Mouse (Mus musculus) frontal cortex, postnatal 14 days (tissue): ENCODE measurements around the gene Ppp1r12c.

Experiments
- DNase-seq, 2 experiments: peaks; one replicate each; pipeline ENCODE4 v3.0.0; 2022; ENCODE audit warnings: low spot score in 2 of 2

The Ppp1r12c gene

DNA sequence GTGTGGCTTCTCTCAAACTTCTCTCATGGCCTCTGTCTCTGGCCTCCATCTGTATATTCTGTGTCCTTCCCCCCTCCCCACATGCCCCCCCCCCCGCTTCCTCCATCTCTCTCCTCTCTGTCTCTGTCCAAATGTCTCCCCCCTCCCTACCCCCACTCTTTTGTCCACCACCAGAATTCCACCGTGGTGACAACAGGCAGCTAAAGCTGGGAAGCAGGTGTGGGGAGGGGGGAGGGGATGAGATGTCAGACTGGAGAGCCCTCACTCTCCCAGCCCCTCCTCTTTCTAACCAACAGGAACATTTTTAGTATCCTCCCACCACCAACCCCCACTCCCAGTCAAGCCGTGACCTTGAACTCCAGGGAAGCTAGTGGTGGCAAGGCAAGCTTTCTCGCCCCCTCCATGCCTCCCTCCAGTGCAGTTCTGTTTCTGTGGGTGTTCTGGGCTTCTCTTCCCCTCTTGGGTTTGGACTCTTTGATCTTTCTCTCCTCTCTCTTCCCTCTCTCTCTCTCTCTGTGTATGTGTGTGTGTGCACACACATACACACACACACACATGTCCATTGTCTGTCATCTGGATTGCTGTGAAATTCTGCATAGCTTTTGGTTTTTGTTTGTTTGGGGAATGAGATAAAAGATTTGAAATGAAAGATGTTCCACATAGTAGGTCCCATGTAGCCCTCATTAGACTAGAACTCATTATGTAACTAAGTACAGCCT is 15.0 kb upstream of the Ppp1r12c start, which contains the start of gene Tnnt1:
TSS of gene Tnnt1 (minus strand) at position 51 of the 719 bp plus-strand sequence.
- DNase-seq = no peak

DNA sequence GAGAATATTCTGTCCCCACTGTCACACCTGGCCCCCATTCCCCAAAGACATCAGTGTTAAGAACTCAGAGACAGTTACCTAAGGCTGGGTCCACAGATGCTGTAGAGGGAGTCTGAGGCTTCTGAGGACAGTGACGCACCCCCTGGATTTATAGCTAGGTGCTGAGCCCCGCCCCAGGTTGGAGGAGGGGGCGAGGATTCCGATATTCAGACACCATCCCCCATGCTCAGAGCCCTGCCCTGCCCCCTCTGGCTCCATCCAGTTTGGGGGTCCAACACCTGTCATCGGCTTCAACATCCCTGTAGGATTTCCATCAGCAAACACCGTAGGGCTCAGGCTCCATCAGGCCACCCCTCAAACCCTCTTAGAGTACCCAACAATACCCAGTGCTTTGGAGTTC is 14.4 kb upstream of the Ppp1r12c start:
- DNase-seq = no peak

DNA sequence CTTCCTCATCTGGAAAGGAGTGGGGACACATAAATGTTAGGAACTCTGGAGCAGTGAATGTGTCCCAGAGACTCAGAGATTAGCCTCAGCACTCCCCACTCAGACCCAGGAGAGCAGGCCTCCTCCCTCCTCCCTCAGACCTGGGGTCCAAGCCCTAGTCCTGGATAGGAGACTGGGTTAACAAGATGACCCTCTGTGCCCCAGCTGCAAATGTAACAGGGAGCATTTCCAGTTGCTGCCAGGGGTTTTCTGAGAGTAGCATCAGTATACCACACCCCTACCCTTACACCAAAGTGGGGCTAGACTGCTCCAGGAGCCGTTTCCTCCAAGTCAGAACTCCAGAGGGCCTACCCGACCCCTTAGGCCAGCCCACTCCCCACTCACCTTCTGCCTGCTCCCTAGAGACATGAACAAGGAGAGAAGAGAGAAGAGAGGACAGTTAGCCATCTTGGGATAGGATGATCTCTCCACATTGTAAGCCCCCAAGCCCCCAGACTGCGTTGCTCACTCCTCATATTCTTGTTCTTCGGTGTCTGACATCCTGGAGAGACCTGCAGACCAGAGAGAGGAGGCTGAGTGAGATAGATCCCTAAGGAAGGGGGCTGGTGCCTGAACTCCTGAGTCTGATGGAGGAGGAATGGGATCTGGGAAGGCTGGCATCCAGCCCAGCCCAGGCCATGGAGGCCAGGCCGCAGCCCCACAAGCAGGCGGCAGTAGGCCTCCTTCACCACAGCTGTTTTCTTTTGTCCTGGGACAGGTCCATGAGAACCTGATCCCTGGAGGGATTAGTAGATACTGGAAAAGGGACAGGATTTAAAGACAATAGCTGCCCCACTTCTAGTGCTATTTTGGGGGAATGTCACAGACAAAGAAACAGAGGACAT is 12.6 kb upstream of the Ppp1r12c start:
- DNase-seq = no peak

DNA sequence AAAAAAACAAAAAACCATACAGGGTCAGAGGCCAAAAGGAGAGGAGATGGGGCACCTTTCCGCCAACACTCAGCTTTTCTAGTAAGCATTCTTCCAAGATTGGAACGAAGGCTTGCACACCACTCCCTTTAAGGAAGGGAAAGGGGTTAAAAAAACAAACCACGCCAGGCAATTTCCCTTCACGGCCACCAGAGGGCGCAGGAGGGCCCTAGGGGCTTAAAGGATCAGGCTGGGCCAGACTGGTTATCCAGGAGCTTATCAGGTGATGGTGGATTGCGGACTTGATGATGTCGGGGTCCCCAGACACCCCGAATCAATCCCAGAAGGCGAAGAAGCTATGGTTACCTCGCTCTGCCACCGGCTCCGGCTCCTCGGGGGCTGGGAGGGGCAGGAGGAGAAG is 11.8 kb upstream of the Ppp1r12c start:
- no peak for DNase-seq

DNA sequence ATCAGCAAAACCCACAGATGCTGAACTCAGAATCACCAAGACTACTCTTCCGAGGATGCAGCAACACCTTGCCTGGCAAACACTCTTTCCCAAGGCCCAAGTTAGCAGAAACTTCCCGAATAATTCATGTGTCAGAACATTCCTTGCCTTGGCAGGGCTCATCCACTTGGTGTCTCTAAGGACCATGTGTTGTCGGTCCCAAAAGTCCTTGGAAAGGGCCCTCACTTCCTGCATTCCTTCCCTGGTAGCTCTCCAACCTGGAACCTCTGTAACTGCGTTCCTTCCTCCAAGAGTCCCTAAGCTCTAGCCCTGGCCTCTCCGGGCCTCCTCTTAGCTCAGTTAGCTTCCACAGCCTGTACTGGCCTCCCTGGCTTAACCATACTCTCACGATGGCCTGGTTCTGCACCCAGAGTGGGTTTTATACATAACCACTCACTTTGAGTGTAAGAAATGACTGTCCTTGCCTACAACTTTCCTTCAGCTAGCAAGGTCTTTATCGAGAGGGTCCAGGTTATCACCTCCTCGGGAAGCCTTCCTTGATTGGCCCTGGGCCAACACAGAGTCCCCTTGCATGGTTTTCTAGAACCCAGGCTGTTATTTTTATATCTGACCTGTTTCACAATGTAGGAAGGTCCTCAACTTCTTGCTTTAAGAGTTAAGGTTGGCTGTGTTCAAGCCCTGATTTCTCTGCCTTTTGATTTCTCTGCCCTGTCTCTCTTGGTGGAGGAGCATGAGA is 10.2 kb upstream of the Ppp1r12c start:
- no peak for DNase-seq

DNA sequence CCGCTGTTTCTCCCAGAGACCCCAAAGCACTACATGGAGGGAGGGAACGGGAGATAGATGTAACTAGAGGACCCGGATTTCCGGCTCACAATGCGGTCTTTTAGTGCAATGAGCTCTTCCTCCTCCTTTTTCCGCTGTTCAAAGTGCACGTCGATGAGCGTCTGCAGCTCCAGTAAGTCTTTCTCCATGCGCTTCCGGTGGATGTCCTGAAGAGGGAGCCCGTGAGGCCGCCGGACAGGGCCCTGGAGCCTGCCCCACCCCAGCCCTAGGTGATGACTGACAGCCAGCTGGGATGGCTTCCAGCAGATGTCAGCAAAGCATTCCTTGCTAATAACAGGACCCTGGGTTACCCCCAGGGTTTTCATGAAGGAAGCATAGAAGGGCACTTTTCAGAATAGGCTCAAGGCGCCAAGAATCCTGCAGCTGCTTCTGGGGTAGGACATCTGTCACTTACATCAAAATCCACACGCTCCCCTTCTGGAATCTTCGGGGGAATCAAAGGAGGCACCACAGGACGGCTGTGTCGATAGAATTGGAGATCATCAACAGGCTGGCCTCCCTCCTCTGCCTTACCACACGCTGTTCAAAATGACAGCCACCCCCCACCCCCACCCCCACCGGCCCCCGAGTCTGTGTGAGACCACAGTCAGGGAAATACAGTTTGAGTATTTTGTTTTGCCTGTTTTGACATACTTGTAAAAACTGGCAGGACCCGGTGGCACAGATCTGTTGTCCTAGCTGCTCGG is 8.6 kb upstream of the Ppp1r12c start:
- no peak for DNase-seq

DNA sequence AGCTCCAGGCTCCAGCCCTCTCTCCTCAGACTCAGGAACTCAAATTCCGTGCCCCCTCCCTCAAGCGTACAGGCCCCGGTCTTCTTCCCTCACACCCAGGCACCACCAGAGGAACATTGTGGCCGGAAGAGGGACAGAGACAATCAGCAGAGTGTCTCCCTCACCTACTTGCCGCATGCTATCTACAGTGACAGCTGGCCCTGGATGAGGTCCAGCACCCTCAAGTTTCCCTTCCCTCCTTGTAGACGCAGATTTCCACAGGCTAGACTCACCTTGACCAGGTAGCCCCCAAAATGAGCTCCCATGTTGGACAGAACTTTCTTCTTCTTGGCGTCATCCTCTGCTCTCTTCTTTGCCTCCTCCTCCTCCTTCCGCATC is 7.2 kb upstream of the Ppp1r12c start:
- DNase-seq = no peak

DNA sequence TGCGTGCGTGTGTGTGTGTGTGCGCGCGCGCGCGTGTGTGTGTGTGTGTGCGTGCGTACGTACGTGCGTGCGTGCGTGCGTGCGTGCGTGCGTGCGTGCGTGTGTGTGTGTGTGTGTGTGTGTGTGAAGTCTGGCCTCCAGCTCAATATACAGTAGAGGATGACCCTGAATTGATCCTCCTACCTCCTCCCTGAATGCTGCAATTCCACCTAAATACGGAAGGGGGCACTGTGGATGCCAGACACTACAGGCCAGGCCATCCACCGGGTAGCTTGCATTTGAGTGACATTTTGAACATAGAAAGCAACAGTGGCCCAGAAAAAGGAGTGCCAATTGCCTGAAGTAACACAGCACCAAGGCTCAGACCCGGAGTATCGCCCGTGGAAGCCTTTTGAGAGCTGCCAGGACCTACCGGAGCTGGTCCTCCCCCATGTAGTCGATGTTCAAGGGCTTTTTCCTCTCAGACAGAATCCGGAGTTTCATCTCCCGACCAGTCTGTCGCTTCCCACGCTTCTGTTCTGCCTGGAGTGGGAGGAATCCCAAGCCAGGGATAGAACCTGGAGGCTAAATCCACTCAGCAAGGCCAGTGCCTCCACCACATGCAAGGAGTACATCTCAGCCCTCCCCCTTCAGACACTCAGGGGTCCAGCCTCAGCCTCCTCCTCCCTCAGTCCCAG is 6.7 kb upstream of the Ppp1r12c start:
- no peak for DNase-seq

DNA sequence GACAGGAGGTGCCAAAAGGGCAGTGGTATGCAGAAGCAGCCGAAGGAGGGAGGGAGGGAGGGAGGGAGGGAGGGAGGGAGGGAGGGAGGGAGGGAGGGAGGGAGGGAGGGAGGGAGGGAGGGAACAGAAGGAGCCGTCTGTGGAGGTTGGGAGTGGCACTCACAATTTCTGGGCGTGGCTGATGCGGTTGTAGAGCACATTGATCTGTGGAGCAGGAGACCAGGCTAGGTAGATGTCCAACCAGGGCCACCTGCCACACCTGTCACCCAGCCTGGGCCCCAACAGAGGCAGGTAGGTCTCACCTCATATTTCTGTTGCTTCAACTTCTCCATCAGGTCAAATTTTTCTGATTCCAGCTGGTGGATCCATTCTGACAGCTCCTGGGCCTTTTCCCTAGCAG is 5.7 kb upstream of the Ppp1r12c start:
- DNase-seq = no peak

DNA sequence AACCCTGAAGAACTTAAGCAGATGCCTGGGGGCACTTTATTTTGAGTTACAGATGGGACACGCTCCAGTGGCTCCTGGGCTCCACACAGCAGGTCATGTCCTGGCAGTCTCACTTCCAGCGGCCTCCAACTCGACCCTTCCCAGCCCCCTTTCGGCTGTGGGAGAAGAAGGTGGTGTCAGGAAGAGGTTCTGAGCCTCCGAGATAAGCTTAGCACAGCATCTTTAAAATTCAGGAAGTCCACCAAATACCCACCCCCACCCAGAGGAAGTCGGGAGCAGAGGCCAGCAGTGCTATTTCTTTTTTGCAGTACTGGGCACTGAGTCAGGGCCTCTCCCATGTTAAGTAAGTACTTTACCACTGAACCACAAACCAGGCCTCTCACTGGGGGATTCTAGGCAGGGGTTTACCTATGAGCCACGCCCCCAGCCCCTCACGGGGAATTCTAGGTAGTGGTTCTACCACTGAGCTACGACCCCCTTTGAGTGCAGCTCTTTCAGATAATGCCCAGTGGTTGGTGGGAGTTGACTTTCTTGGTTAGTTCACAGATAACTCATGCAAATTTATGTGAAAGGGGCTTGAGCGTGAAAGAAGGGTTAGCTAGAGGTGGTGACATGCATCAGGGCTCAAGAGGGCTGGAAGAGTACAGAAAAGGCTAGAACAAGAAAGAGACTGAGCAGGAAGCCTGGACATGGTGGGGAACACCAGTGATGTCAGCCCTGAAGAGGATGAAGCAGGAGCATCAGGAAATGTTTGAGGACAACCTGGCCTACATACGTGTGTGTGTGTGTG is 3.4 kb upstream of the Ppp1r12c start:
- no peak for DNase-seq

DNA sequence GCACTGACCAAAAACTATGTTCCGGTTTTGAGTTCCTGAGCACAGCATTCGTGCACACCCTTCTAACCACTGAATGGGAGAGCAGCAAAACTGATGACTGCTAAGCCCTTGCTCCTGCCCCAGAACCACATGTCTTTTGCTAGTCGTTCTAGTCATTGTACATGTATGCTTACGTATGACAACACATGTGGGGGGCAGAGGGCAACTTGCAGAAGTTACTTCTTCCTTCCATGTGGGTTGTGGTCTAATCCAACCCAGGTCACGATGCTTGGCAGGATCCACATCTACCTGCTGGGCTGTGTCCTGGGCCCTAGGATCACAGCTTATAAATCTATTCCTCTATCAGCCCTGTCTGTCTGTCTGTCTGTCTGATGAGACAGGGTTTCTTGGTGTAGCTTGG is 2.4 kb upstream of the Ppp1r12c start:
- DNase-seq = no peak

DNA sequence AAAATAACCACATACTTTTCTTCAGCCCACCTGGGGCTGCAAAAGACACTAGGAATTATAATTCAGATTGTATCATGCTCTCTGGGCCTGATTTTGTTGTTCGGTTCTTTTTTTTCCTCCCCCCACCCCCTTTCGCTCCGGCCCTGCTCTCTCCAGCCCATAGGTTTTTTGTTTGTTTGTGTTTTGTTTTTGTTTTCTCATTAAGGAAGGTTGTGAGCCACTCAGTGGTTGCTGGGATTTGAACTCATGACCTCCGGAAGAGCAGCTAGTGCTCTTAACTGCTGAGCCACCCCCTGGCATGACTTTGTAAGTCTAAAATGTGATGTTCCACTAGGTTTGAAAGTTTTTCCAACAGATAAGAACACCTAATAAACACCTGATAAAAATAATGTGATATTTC is 1.6 kb upstream of the Ppp1r12c start:
- no peak for DNase-seq

DNA sequence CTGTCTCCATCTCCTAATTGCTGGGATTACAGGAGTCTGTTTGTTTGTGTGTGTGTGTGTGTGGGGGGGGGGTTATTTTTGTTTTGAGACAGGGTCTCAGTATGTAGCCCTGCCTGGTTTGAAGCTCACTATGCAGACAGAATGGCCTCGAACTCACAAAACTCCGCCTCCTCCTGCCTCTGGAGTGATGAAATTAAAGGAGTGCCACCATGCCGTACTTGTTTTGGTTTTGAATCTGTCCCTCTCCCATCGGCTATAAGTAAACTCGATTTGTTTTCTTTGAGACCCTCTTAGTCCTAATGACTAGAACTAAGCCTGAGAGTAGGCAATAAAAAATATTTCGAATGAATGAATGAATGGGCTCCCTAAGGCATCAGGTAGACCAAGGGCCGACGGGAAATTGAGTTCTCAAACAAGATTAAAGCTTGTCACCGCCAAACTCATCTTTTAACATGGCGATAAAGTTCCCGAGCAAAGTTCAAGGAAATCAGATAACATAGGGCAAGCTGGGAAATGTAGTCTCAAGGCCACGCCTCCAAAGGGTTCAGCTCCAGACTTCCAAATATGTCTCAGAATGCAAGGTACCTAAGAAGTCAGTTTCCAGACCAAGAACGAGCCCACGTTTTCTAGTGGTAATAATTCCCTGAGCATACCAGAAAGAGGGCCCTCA is 1.1 kb upstream of the Ppp1r12c start:
- DNase-seq = peak in 1 of 2 experiments; percentile 37

DNA sequence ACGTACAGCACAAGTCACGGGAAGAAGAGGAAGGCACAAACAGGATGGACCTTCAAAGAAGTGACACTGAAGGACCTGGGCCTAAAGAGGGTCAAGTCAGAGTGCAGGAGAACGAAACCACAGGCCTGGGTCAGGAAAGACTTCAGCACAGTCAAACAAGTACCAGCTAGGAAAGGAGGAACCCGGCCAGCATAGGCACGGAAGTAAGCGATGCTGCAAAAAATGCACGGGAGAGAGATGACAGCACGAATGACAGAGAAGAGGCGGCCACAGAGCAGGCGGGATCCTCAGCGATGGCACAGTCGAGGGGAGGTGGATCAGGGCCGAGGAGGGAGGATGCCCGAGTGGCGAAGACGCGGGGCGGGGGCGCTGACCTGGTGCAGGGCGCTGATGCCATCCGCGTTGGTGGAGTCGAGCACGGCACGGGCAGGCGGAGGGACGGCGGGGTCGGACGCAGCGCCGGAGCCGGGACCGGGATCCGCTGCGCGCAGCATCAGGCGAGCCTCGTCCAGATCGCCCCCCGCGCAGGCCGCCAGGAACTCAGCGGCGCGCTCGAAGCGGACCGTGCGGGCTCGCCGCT is 498 bp downstream of the Ppp1r12c start:
- DNase-seq = peak in 1 of 2 experiments; percentile 56

DNA sequence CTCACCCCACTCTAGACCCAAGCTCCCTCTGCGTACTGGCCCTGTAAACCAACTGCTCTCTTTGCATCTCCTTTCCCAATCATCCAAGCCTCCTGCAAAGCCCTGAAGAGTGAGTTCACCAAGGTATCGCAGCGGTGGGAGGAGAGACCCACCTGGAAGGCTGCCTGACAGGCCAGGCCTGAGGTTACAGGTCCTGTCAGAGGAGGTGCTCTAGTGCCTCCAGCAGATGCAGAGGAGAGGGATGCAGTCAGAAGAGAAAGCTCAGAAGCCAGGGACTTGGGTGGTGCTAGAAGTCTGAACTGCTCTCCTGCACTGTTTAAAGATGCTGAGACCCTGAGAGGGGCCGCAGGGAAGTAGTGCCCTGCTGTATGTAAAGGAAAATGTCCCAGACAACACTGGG is 2.4 kb downstream of the Ppp1r12c start:
- no peak for DNase-seq

DNA sequence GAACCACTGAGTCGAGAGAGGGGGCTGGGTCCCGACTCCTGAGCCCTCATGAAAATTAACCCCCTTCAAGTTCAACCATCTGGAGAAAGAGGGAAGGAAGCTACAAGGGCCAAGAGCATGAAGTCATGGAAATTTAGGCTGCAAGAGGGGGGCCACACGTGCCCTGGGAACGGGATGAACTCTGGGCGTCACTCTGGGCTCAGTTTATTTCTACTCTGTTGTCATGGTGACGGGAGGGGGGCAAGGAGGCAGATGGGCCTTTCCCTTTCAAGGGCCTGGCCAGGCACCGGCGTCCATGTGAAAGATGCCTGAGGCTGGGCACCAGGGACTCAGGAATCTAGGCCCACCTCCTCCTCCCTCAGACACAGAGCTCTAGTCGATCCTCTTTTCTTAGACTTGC is 3.2 kb downstream of the Ppp1r12c start:
- no peak for DNase-seq

DNA sequence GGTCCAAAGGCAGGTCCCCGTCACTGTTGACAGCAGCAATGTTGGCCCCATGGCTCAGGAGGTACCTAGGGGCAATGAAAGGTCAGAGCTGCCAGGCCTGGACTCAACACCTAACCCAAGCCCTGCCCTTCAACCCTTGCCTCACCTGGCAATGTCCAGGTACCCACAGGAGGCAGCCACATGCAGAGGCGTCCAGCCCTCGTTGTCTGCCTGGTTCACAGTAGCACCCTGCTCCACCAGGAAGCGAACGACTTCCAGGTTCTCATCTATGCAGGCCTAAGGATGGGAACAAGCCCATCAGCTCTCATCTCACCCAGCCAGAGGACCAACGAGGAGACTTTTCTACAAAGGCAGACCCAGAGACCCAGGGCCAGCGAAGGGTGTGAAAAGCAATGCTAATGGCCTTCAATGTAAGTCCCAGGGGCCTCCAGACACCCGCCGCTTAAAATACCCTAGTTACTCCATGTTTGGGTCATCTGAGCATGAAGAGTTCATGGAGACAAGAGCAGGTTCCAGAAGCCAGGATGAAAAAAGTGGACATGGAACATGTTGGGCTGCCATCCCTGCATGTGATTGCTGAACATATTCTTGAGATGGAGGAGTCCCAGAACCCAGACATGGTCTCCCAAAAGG is 4.1 kb downstream of the Ppp1r12c start:
- DNase-seq = no peak

DNA sequence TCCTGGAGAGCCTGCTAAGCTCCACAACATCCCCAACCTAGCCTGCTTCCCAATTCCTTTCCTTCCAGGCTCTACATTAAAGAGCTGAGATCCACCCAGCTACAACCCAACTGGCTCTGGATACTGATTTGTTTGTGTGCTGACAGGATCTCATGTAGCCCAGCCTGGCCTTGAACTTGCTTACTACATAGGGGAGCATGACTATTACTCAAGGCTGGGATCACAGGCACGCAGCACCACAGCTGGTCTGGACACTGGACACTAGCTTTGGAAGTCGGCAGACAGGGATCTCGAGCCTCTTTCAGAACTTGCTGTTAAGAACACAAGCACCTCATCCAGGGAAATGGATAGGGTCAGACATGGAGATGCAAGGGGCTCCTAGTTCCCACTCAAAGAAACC is 5.0 kb downstream of the Ppp1r12c start:
- DNase-seq = no peak

DNA sequence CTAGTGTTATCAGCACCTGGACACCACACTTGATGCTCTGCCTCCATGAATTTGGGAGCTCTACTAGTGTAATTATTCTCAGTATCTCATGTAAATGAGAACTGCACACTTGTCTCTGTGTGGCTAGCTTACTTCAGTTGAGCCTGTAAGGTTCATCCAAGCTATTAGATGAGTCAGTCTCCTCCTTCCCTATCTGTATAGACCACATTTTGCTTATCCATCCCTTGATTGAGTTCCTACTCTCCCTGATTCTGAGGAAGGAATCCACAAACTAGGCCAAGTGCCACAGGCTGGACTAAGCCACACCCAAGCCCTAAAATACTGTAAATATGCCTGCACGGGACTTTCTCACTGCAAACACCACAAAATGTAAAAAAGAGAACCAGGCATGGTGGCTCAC is 7.5 kb downstream of the Ppp1r12c start:
- no peak for DNase-seq
